Mouse (Mus musculus) G1E (cell line): ENCODE measurements at regions not wholly inside any gene's neighbourhood (a gene's known extent, or its start where the extent isn't known, plus 50 kb on each side); places are given as distances from the start of the nearest gene placed in this dataset.

Source experiments
- CTCF ChIP-seq: IDR thresholded peaks from 2 replicates; pipeline ENCODE4 v1.5.1; 2012; ENCODE audit warnings: low read depth, low read length, inconsistent platforms, mixed read lengths
- GATA1 ChIP-seq: IDR thresholded peaks from 2 replicates; pipeline ENCODE4 v1.6.1; 2012; ENCODE audit warnings: borderline replicate concordance, low read length, inconsistent platforms, mixed read lengths

GRCm38 (mm10) chr4:56681121-56681520, 58.7 kb upstream of the Gm26657 start:
- TF ChIP-seq GATA1 (no peak), CTCF (no peak)
